20 mouse cellular contexts compared by ENCODE assay signal in genomic region chr3:94622550-94622949, GRCm38 (mm10). TPM values are rescaled to one million over a fixed set of nuclear protein-coding genes. Genes with fewer than 3 reads are reported as not detected.
DNase-seq lines count a peak whose midpoint lies in the region; ATAC-seq and TF ChIP-seq lines count a peak whose summit lies in the region.
"Had no signal": no experiment of that assay in that cellular context is flagged by ENCODE, and none has a peak within 500 bp of the region (broad histone marks: within the 10 kb centered on the region; RNA-seq: fewer than 3 reads in every experiment).

No protein-coding gene starts in this region.

- no peak overlapping the region for H3K9ac ChIP-seq in intestine, embryonic 15.5 days
- no peak overlapping the region for H3K9ac ChIP-seq in intestine, postnatal 0 days (ENCODE audit: low read depth, low read length)
- no peak overlapping the region for H3K9ac ChIP-seq in liver, embryonic 16.5 days (ENCODE audit: low read depth, low read length)
- H3K9ac ChIP-seq in kidney, embryonic 16.5 days (replicated peaks; ENCODE audit: low read length), result no peak overlapping the region
- H3K9ac ChIP-seq: forebrain, embryonic 15.5 days; neural tube, embryonic 12.5 days had no signal

- no peak for ATAC-seq in erythroblast, adult 5-6 weeks (replicated peaks; ENCODE audit: low FRiP score, poor library complexity, severe bottlenecking)
- ATAC-seq in intestine, embryonic 15.5 days, result peak; percentile 6; the same call in 1 of the 2 replicates
- ATAC-seq in intestine, postnatal 0 days, result no peak
- peak; percentile 84 for ATAC-seq in liver, embryonic 16.5 days (ENCODE audit: low read depth)
- no peak for ATAC-seq in kidney, embryonic 16.5 days (ENCODE audit: low FRiP score, low TSS enrichment)
- ATAC-seq: forebrain, embryonic 15.5 days had no signal

- H3K4me2 ChIP-seq in intestine, embryonic 15.5 days (replicated peaks), result no peak overlapping the region
- H3K4me2 ChIP-seq in intestine, postnatal 0 days (replicated peaks; ENCODE audit: low read depth), result no peak overlapping the region
- peak overlapping the region; percentile 23 for H3K4me2 ChIP-seq in liver, embryonic 16.5 days (ENCODE audit: low read depth, low read length)
- no peak overlapping the region for H3K4me2 ChIP-seq in kidney, embryonic 16.5 days (replicated peaks; ENCODE audit: low read depth, low read length)
- H3K4me2 ChIP-seq: forebrain, embryonic 15.5 days; neural tube, embryonic 12.5 days had no signal

- H3K4me3 ChIP-seq in erythroblast, embryonic 14.5 days (replicated peaks), result peak overlapping the region; percentile 6
- H3K4me3 ChIP-seq in intestine, embryonic 15.5 days (replicated peaks), result no peak overlapping the region
- no peak overlapping the region for H3K4me3 ChIP-seq in intestine, postnatal 0 days (ENCODE audit: low read depth, low read length)
- H3K4me3 ChIP-seq in liver, embryonic 16.5 days (ENCODE audit: low read depth, low read length), result no peak overlapping the region
- H3K4me3 ChIP-seq in kidney, embryonic 16.5 days (ENCODE audit: low read length), result no peak overlapping the region
- H3K4me3 ChIP-seq: forebrain, embryonic 15.5 days; neural tube, embryonic 12.5 days had no signal

- no peaks in the 10 kb centered on the region for H3K9me3 ChIP-seq in erythroblast, embryonic 14.5 days (ENCODE audit: control insufficient read depth, low read length)
- H3K9me3 ChIP-seq in intestine, embryonic 15.5 days, result no peaks in the 10 kb centered on the region
- H3K9me3 ChIP-seq in intestine, postnatal 0 days (ENCODE audit: control insufficient read depth), result no peaks in the 10 kb centered on the region
- H3K9me3 ChIP-seq in liver, embryonic 16.5 days (replicated peaks; ENCODE audit: control insufficient read depth, low read length), result no peaks in the 10 kb centered on the region
- H3K9me3 ChIP-seq in kidney, embryonic 16.5 days (ENCODE audit: low read length), result no peaks in the 10 kb centered on the region
- H3K9me3 ChIP-seq: forebrain, embryonic 15.5 days; neural tube, embryonic 12.5 days had no signal

- H3K27ac ChIP-seq in intestine, embryonic 15.5 days, result 0 out of 2 replicates have a peak overlapping the region, but pooled peaks have one; percentile 19
- H3K27ac ChIP-seq in intestine, postnatal 0 days (ENCODE audit: low read depth, low read length), result no peak overlapping the region
- peak overlapping the region; percentile 59 for H3K27ac ChIP-seq in liver, embryonic 16.5 days (ENCODE audit: low read length)
- H3K27ac ChIP-seq in kidney, embryonic 16.5 days (ENCODE audit: low read length), result no peak overlapping the region
- H3K27ac ChIP-seq: forebrain, embryonic 15.5 days; neural tube, embryonic 12.5 days had no signal

- TF ChIP-seq CTCF in intestine, postnatal 0 days (IDR thresholded peaks at IDR 0.05; ENCODE audit: low read depth), result no peak

- peak; percentile 43 for DNase-seq in c-Kit-positive CD71-positive TER-119-positive erythroid progenitor cells, embryonic 14.5 days (ENCODE audit: low spot score)
- no peak for DNase-seq in thymus, postnatal 0 days (ENCODE audit: low spot score)
- DNase-seq: cerebellum, postnatal 10 days; kidney, adult 8-10 months; kidney, postnatal 36 days; thymus, postnatal 14 days had no signal

- H3K36me3 ChIP-seq in erythroblast, embryonic 14.5 days (ENCODE audit: control insufficient read depth), result peaks cover 39% of the 10 kb centered on the region
- no peaks in the 10 kb centered on the region for H3K36me3 ChIP-seq in intestine, embryonic 15.5 days
- H3K36me3 ChIP-seq in intestine, postnatal 0 days (ENCODE audit: control insufficient read depth, insufficient read depth), result peaks cover 24% of the 10 kb centered on the region
- 0 out of 2 replicates have a peak, but pooled peaks cover 2% of the 10 kb centered on the region for H3K36me3 ChIP-seq in liver, embryonic 16.5 days (ENCODE audit: control insufficient read depth, insufficient read depth)
- no peaks in the 10 kb centered on the region for H3K36me3 ChIP-seq in kidney, embryonic 16.5 days (ENCODE audit: insufficient read depth, low read length)
- H3K36me3 ChIP-seq: forebrain, embryonic 15.5 days; neural tube, embryonic 12.5 days had no signal

- WGBS in intestine, embryonic 15.5 days, result 82% methylated on average over 10 of the region's 10 CpGs
- 77% methylated on average over 10 of the region's 10 CpGs for WGBS in intestine, postnatal 0 days
- WGBS in liver, embryonic 16.5 days (ENCODE audit: insufficient replicate concordance), result 68% methylated on average over 10 of the region's 10 CpGs
- WGBS in kidney, embryonic 16.5 days, result 91% methylated on average over 9 of the region's 10 CpGs

- peaks cover 30% of the 10 kb centered on the region for H3K4me1 ChIP-seq in erythroblast, embryonic 14.5 days (ENCODE audit: control insufficient read depth)
- 0 out of 2 replicates have a peak, but pooled peaks cover 4% of the 10 kb centered on the region for H3K4me1 ChIP-seq in intestine, embryonic 15.5 days (replicated peaks)
- no peaks in the 10 kb centered on the region for H3K4me1 ChIP-seq in intestine, postnatal 0 days (replicated peaks; ENCODE audit: control insufficient read depth, insufficient read depth, low read length)
- H3K4me1 ChIP-seq in liver, embryonic 16.5 days (ENCODE audit: control insufficient read depth, low read depth, low read length), result peaks cover 21% of the 10 kb centered on the region
- no peaks in the 10 kb centered on the region for H3K4me1 ChIP-seq in kidney, embryonic 16.5 days (ENCODE audit: insufficient read depth, low read length)
- H3K4me1 ChIP-seq: forebrain, embryonic 15.5 days; neural tube, embryonic 12.5 days had no signal

- H3K27me3 ChIP-seq in erythroblast, embryonic 14.5 days (ENCODE audit: control insufficient read depth), result no peaks in the 10 kb centered on the region
- no peaks in the 10 kb centered on the region for H3K27me3 ChIP-seq in intestine, embryonic 15.5 days (replicated peaks)
- no peaks in the 10 kb centered on the region for H3K27me3 ChIP-seq in intestine, postnatal 0 days (replicated peaks; ENCODE audit: control insufficient read depth, insufficient read depth, low read length)
- H3K27me3 ChIP-seq in liver, embryonic 16.5 days (ENCODE audit: control insufficient read depth, insufficient read depth, low read depth, low read length), result no peaks in the 10 kb centered on the region
- no peaks in the 10 kb centered on the region for H3K27me3 ChIP-seq in kidney, embryonic 16.5 days (ENCODE audit: insufficient read depth, low read length)
- H3K27me3 ChIP-seq: forebrain, embryonic 15.5 days; neural tube, embryonic 12.5 days had no signal

RNA-seq across cellular contexts. Expression of gene Gm10972, which starts 20.4 kb away (rescaled TPM):
- not detected in 2 replicates for polyA plus RNA-seq in erythroblast, embryonic 14.5 days (2012)
- not detected in 2 replicates for total RNA-seq in erythroblast, adult 5-6 weeks (2015; ENCODE audit: low replicate concordance)
- not detected in 2 replicates for total RNA-seq in erythroblast, adult 5-6 weeks (2017; ENCODE audit: low replicate concordance)
- polyA plus RNA-seq in intestine, embryonic 15.5 days (2015; fragmentation: Nextera tagmentation; extraction: Ambion mirVana), result not detected in 2 replicates
- not detected in 2 replicates for polyA plus RNA-seq in intestine, postnatal 0 days (2015; fragmentation: Nextera tagmentation; extraction: Ambion mirVana)
- not detected in 2 replicates for polyA plus RNA-seq in liver, embryonic 16.5 days (2015; fragmentation: Nextera tagmentation; extraction: Ambion mirVana)
- not detected in 2 replicates for polyA plus RNA-seq in thymus, postnatal 0 days (2015; fragmentation: Nextera tagmentation; extraction: Ambion mirVana)
- polyA plus RNA-seq in kidney, embryonic 16.5 days (2015; fragmentation: Nextera tagmentation; extraction: Ambion mirVana), result not detected in 2 replicates
- total RNA-seq: hematopoietic stem cell, adult 5-6 weeks; layer of hippocampus, postnatal 10 days; left cerebral cortex, postnatal 10 days; MEL; monocyte, adult 5-6 weeks had no signal
- polyA plus RNA-seq: forebrain, embryonic 15.5 days; gonadal fat pad, adult 2 months; neural tube, embryonic 12.5 days had no signal

RNA-seq across cellular contexts. Expression of gene Tuft1, which starts 36.1 kb away (rescaled TPM):
- polyA plus RNA-seq in erythroblast, embryonic 14.5 days (2012), result 0.30 and 0.68 TPM in 2 replicates
- 0.77 and 2.5 TPM in 2 replicates for total RNA-seq in erythroblast, adult 5-6 weeks (2015; ENCODE audit: low replicate concordance)
- 4.5 and 10.5 TPM in 2 replicates for total RNA-seq in erythroblast, adult 5-6 weeks (2017; ENCODE audit: low replicate concordance)
- 10.2 and 11.6 TPM in 2 replicates for polyA plus RNA-seq in intestine, embryonic 15.5 days (2015; fragmentation: Nextera tagmentation; extraction: Ambion mirVana)
- 10.9 and 12.0 TPM in 2 replicates for polyA plus RNA-seq in intestine, postnatal 0 days (2015; fragmentation: Nextera tagmentation; extraction: Ambion mirVana)
- 13.2 and 13.3 TPM in 2 replicates for polyA plus RNA-seq in liver, embryonic 16.5 days (2015; fragmentation: Nextera tagmentation; extraction: Ambion mirVana)
- 6.8 and 8.0 TPM in 2 replicates for polyA plus RNA-seq in thymus, postnatal 0 days (2015; fragmentation: Nextera tagmentation; extraction: Ambion mirVana)
- 9.7 TPM in 2 replicates for polyA plus RNA-seq in kidney, embryonic 16.5 days (2015; fragmentation: Nextera tagmentation; extraction: Ambion mirVana)

RNA-seq across cellular contexts. Expression of gene Snx27, which starts 40.0 kb away (rescaled TPM):
- 0.17 and 0.20 TPM in 2 replicates for polyA plus RNA-seq in erythroblast, embryonic 14.5 days (2012)
- total RNA-seq in erythroblast, adult 5-6 weeks (2015; ENCODE audit: low replicate concordance), result 6.7 and 9.8 TPM in 2 replicates
- total RNA-seq in erythroblast, adult 5-6 weeks (2017; ENCODE audit: low replicate concordance), result 13.0 and 13.8 TPM in 2 replicates
- polyA plus RNA-seq in intestine, embryonic 15.5 days (2015; fragmentation: Nextera tagmentation; extraction: Ambion mirVana), result 35.5 and 36.2 TPM in 2 replicates
- 20.9 and 26.5 TPM in 2 replicates for polyA plus RNA-seq in intestine, postnatal 0 days (2015; fragmentation: Nextera tagmentation; extraction: Ambion mirVana)
- 10.2 and 12.3 TPM in 2 replicates for polyA plus RNA-seq in liver, embryonic 16.5 days (2015; fragmentation: Nextera tagmentation; extraction: Ambion mirVana)
- 33.5 and 39.3 TPM in 2 replicates for polyA plus RNA-seq in thymus, postnatal 0 days (2015; fragmentation: Nextera tagmentation; extraction: Ambion mirVana)
- 43.0 and 54.6 TPM in 2 replicates for polyA plus RNA-seq in kidney, embryonic 16.5 days (2015; fragmentation: Nextera tagmentation; extraction: Ambion mirVana)

Comparison
In these comparisons a context has a peak if more than half of its experiments do, and no peak if none do; other contexts are left out.
1. ATAC-seq: peak in intestine, embryonic 15.5 days (single experiment) and liver, embryonic 16.5 days (single experiment); none in erythroblast, adult 5-6 weeks (single experiment), intestine, postnatal 0 days (single experiment) and kidney, embryonic 16.5 days (single experiment).
2. H3K27ac ChIP-seq: peak in intestine, embryonic 15.5 days (single experiment) and liver, embryonic 16.5 days (single experiment); none in intestine, postnatal 0 days (single experiment) and kidney, embryonic 16.5 days (single experiment).